Mouse (Mus musculus) kidney, adult 2 months (tissue): ENCODE results near the gene Samd3. TPM values are rescaled to one million over a fixed set of nuclear protein-coding genes. Genes with fewer than 3 reads are reported as not detected.

Experiments used
- DNase-seq: peaks from one replicate; pipeline ENCODE4 v3.0.0; 2021
- H3K27ac ChIP-seq: fragments of 200-500 bp; 2 replicates; pipeline ENCODE4 v1.5.1; 2012; ENCODE audit warnings: low read depth, low read length, control low read depth, inconsistent platforms; ENCODE audit not compliant: insufficient read depth
- H3K27me3 ChIP-seq: fragments of 200-500 bp; replicated peaks from 2 replicates; pipeline ENCODE4 v1.6.1; 2012; ENCODE audit warnings: mild to moderate bottlenecking, moderate library complexity, low read length, inconsistent platforms; ENCODE audit not compliant: control insufficient read depth, insufficient read depth
- H3K36me3 ChIP-seq: fragments of 200-500 bp; 2 replicates; pipeline ENCODE4 v1.6.1; 2012; ENCODE audit warnings: mild to moderate bottlenecking, moderate library complexity, low read length, inconsistent platforms; ENCODE audit not compliant: control insufficient read depth, insufficient read depth
- H3K4me1 ChIP-seq: fragments of 200-500 bp; 2 replicates; pipeline ENCODE4 v1.6.1; 2011; ENCODE audit warnings: low read length; ENCODE audit not compliant: control insufficient read depth, insufficient read depth
- H3K4me3 ChIP-seq: fragments of 200-500 bp; 2 replicates; pipeline ENCODE4 v1.5.1; 2011; ENCODE audit warnings: mild to moderate bottlenecking, low read depth, low read length, control low read depth; ENCODE audit not compliant: insufficient read depth
- CTCF ChIP-seq: fragments of 200-500 bp; conservative IDR thresholded peaks from 2 replicates; pipeline ENCODE4 v1.5.1; 2011; ENCODE audit warnings: low read depth, mild to moderate bottlenecking, control low read depth, low read length, moderate library complexity, mixed read lengths; ENCODE audit not compliant: insufficient read depth, insufficient read length
- POLR2A ChIP-seq: fragments of 200-500 bp; IDR thresholded peaks from one replicate; pipeline ENCODE4 v1.6.1; 2011; ENCODE audit warnings: low read depth, low read length, control low read depth
- WGBS: fragments of 180-500 bp; shearing (Covaris S2); methylation state at CpG from one replicate; pipeline ENCODE4 v1.1.7; 2018; 5-methylcytosine and 5-hydroxymethylcytosine counted together
- polyA plus RNA-seq: library from polyadenylated mRNA; depleted of rRNA; stranded (reverse); fragments of >200 nt; gene quantifications from 2 replicates; pipeline ENCODE4 v1.2.3, GENCODE M21; 2012

Samd3 gene
- polyA plus RNA-seq, 1 experiment: 0.19 TPM

DNA sequence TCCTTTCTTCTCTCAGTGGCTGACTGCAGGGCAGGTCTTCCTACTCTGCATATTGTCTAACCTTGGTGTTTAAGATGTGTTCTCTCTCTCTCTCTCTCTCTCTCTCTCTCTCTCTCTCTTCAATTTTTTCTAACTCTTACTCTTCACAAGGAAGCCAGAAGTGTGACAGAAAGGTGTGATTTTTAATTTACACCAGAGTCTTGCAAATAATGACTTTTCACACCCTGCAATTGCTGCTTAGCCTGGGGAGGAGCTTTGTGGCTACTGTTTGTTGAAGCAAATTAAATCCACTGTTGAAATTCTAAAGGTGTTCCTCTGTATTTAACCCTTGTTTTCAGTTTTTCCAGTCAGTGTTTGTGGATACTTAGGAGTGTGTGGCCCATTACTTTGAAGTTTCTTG lies 1.3 kb upstream of the Samd3 start:
- Histone ChIP-seq H3K4me1 (no peaks in the 10 kb centered on the region), H3K27me3 (no peaks in the 10 kb centered on the region), H3K36me3 (no peaks in the 10 kb centered on the region), H3K27ac (no peak overlapping the region), H3K4me3 (no peak overlapping the region)
- no peak for TF ChIP-seq POLR2A
- no peak for TF ChIP-seq CTCF
- DNase-seq: no peak

DNA sequence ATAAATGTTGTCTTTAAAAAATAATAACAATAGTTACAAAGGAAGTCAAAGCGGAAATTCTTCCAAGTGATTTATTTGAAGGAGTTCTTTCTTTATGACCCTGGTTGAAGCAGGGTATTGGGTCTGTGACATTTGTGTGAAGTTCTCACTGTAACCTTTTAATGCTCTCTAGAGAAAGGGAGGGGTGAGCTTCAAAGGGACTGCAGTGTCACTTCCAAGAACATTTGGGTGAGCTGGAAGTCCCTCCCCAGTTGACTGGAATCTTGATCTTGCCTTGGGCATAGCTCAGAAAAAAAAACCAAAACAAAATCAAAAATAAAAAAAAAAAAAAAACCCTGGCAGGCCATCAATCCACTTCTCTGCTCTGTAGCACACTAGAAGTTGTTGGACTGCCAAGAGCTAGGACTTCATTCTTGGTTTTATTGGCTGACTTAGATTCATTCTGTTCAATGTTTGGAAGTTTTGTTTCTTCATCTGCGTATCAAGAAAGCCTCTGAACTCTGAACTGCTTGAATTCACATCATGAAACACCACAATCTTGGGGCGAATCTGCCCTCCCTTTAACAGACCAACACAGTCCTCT lies 2.7 kb downstream of the Samd3 start:
- H3K36me3 ChIP-seq: no peaks in the 10 kb centered on the region

DNA sequence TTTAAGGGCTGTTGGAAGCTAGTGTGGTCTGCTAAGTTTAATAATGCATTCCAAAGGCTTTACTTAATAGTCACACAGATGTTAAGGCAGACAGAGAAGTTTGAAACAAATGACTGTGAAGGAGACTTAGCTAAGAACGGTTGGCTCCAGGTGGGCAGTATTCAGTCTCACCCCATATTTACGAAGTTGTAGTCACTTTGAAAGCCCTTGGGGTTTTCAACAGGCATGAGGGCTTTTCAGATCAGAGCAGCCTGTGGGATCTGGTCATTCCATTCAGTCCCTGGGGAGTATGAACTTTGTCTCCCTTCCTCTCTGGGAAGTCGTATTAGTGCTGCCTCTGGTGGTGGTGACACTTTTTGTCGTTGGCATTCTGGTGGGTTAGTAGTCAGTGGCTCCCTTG lies 9.1 kb downstream of the Samd3 start:
- no peaks in the 10 kb centered on the region for H3K36me3 ChIP-seq
- H3K27me3 ChIP-seq: no peaks in the 10 kb centered on the region; the same call in 1 of the 2 replicates
- 48% methylated on average over 4 of the region's 4 CpGs for WGBS
- no peaks in the 10 kb centered on the region for H3K4me1 ChIP-seq
- no peak overlapping the region for H3K4me3 ChIP-seq
- no peak for DNase-seq
- H3K27ac ChIP-seq: no peak overlapping the region
- no peak for TF ChIP-seq CTCF
- no peak for TF ChIP-seq POLR2A

More for the DNA sequence above, 2.7 kb downstream of the Samd3 start:
- no peak overlapping the region for H3K27ac ChIP-seq
- H3K4me3 ChIP-seq: no peak overlapping the region
- no peaks in the 10 kb centered on the region; the same call in 1 of the 2 replicates for H3K27me3 ChIP-seq
- WGBS: 70% methylated on average over 3 of the region's 3 CpGs
- TF ChIP-seq CTCF: no peak
- no peak for TF ChIP-seq POLR2A
- DNase-seq: peak; percentile 11
- no peaks in the 10 kb centered on the region for H3K4me1 ChIP-seq

DNA sequence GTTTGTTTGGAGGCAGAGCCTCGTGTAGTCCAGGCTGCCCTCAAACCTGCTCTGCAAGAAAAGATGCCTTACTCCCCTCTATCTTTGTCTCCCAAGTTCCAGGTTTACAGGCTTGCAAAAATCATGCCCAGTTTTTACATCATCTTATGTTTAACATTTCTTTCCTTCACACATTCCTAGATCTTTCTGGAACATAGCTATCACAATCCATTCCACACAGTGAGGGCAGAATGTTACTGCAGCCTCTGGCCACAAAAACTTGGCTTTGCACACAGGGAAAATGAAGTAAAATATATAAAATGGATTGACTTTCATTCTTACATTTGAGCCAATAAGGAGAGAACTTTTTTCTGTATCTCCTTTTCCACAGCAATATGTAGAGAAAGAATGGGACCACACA lies 9.6 kb downstream of the Samd3 start:
- Histone ChIP-seq H3K27ac (no peak overlapping the region), H3K36me3 (no peaks in the 10 kb centered on the region), H3K4me3 (no peak overlapping the region), H3K4me1 (no peaks in the 10 kb centered on the region), H3K27me3 (no peaks in the 10 kb centered on the region; the same call in 1 of the 2 replicates)
- DNase-seq: no peak
- 57% methylated on average over 1 of the region's 1 CpGs for WGBS
- TF ChIP-seq POLR2A (no peak), CTCF (no peak)

GRCm38 (mm10) chr10:26243203-26243602 lies 13.7 kb downstream of the Samd3 start:
- no peaks in the 10 kb centered on the region for H3K27me3 ChIP-seq
- H3K4me3 ChIP-seq: no peak overlapping the region
- no peaks in the 10 kb centered on the region for H3K36me3 ChIP-seq
- no peak for DNase-seq
- H3K27ac ChIP-seq: no peak overlapping the region
- WGBS: 94% methylated on average over 3 of the region's 3 CpGs
- no peaks in the 10 kb centered on the region for H3K4me1 ChIP-seq
- TF ChIP-seq CTCF (no peak), POLR2A (no peak)

DNA sequence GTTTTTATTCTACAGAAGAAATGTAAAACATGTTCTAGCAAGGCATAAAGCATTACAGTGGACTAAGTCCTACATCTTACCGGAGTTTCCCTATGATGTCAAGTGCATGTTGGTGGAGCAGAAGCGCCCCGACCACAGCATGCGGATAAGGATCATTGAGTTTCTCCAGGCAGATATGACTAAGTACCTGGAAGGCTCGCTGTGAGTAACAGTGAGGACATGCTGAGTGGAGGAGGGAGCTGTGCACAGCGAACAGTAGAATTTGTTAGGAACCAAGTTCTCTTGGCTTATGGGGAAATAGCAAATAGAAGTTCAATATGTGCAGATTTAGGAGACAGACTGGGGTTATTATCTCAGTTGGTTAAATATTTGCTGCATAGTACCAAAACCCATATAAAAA lies 15.0 kb downstream of the Samd3 start:
- H3K36me3 ChIP-seq: no peaks in the 10 kb centered on the region
- 65% methylated on average over 6 of the region's 6 CpGs for WGBS
- H3K4me1 ChIP-seq: no peaks in the 10 kb centered on the region
- no peaks in the 10 kb centered on the region for H3K27me3 ChIP-seq
- no peak overlapping the region for H3K27ac ChIP-seq
- TF ChIP-seq POLR2A: no peak
- TF ChIP-seq CTCF: no peak
- DNase-seq: no peak
- no peak overlapping the region for H3K4me3 ChIP-seq

DNA sequence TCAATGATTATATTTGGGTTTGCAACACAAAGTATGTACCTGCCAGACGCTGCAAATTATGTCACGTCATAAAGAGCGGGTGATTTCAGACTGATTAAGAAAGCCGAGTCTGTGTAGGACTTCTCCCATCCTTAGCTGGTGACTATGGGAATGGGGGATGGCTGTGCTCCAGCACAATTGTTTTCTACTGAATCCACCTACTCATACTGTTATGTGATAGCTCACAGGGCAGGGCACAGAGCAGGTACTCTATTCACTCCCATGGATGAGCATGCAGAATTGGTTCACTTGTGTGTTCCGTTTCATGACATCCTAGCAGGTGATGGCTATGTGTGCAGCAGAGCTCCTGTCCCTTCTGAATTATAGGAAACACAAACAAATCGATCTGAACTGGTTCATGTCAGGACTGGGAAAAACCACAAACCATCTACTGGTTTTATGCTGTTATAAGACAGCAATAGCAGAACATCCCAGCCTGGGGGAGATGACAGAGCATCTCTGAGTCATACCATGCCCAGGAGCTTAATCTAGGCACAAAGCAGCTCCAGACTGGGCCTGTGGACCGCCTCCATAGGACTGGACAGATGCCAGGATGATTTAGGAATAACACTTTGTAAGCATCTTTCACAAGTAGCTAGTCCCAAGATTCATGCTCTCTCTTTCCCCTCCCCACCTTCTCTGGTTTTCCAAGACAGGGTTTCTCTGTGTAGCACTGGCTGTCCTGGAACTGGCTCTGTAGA lies 20.1 kb downstream of the Samd3 start:
- no peak for DNase-seq
- Histone ChIP-seq H3K36me3 (no peaks in the 10 kb centered on the region), H3K27me3 (no peaks in the 10 kb centered on the region), H3K27ac (no peak overlapping the region), H3K4me3 (no peak overlapping the region), H3K4me1 (no peaks in the 10 kb centered on the region)
- WGBS: 82% methylated on average over 7 of the region's 7 CpGs
- TF ChIP-seq CTCF (no peak), POLR2A (no peak)
